Mouse (Mus musculus) thymus, adult 2 months (tissue): ENCODE data around the gene Cpne8.

Experiments used
- CTCF ChIP-seq: fragments of 200-500 bp; IDR thresholded peaks from 2 replicates; pipeline ENCODE4 v1.5.1; 2012; ENCODE audit warnings: mild to moderate bottlenecking, control low read depth, low read length, moderate library complexity, borderline replicate concordance; ENCODE audit not compliant: control insufficient read depth, poor library complexity, insufficient read depth; ENCODE audit errors: extremely low read depth
- POLR2A ChIP-seq: fragments of 200-500 bp; IDR thresholded peaks from 2 replicates; pipeline ENCODE4 v1.6.1; 2012; ENCODE audit warnings: mild to moderate bottlenecking, low read length, control low read depth, moderate library complexity; ENCODE audit not compliant: control insufficient read depth, poor library complexity, insufficient read depth; ENCODE audit errors: extremely low read depth

DNA sequence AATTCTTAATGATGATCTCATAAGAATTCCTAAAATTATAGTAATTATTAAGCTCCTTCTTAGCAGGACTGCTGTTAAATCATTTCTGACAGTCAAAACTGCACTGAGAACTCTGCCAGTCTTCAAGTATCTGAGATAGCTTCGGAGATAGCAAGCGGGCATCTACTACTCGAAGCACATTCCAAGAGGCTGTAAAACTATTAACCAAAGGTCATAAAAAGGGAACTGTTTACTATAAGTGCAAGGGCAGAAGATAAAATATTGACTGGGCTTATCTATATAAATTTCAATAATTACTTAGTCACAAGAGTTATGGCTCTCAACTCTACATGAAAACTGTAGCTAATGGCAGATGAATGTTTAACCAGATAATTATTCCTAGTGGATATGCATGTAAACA lies 57.2 kb downstream of the Cpne8 start:
- no peak for TF ChIP-seq CTCF
- TF ChIP-seq POLR2A, result no peak
